Mouse (Mus musculus) midbrain, embryonic 14.5 days (tissue): ENCODE measurements at regions not wholly inside any gene's neighbourhood (a gene's known extent, or its start where the extent isn't known, plus 50 kb on each side); places are given as distances from the start of the nearest gene placed in this dataset.

ENCODE experiments used
- ATAC-seq: fragments of 200-750 bp; cut with Nextera tagmentation; 2 replicates; pipeline ENCODE4 v1.8.0; 2017; ENCODE audit warnings: moderate number of reproducible peaks, moderate library complexity; ENCODE audit not compliant: low FRiP score, low TSS enrichment
- DNase-seq: peaks from one replicate; pipeline ENCODE4 v3.0.0-alpha.2; 2015
- H3K27ac ChIP-seq: fragments of 300-500 bp; sonication (generic); replicated peaks from 2 replicates; pipeline ENCODE4 v1.5.1; 2014; ENCODE audit warnings: mild to moderate bottlenecking, low read depth, low read length, moderate library complexity
- H3K27me3 ChIP-seq: fragments of 300-500 bp; sonication (generic); 2 replicates; pipeline ENCODE4 v1.6.1; 2014; ENCODE audit warnings: low read length, control low read depth, mixed read lengths; ENCODE audit not compliant: control insufficient read depth, insufficient read depth
- H3K36me3 ChIP-seq: fragments of 300-500 bp; sonication (generic); 2 replicates; pipeline ENCODE4 v1.6.1; 2014; ENCODE audit warnings: low read length, control low read depth; ENCODE audit not compliant: control insufficient read depth, insufficient read depth
- H3K4me1 ChIP-seq: fragments of 300-500 bp; sonication (generic); 2 replicates; pipeline ENCODE4 v1.6.1; 2014; ENCODE audit warnings: mild to moderate bottlenecking, antibody characterized with exemption, low read length, control low read depth; ENCODE audit not compliant: control insufficient read depth, insufficient read depth
- H3K4me2 ChIP-seq: fragments of 300-500 bp; sonication (generic); 2 replicates; pipeline ENCODE4 v1.6.1; 2014; ENCODE audit warnings: mild to moderate bottlenecking, low read length, moderate library complexity
- H3K4me3 ChIP-seq: fragments of 300-500 bp; sonication (generic); replicated peaks from 2 replicates; pipeline ENCODE4 v1.5.1; 2014; ENCODE audit warnings: low read depth, low read length
- H3K9ac ChIP-seq: fragments of 300-500 bp; sonication (generic); replicated peaks from 2 replicates; pipeline ENCODE4 v1.6.1; 2014; ENCODE audit warnings: mild to moderate bottlenecking, low read length, moderate library complexity
- H3K9me3 ChIP-seq: fragments of 300-500 bp; sonication (generic); 2 replicates; pipeline ENCODE4 v1.6.1; 2016; ENCODE audit warnings: low read length, control low read depth, mixed read lengths; ENCODE audit not compliant: control insufficient read depth
- WGBS: fragments of 180-500 bp; shearing (Covaris S2); extraction: QIAGEN DNeasy Blood & Tissue Kit; methylation state at CpG from one replicate; pipeline ENCODE4 v1.1.7; 2014; 5-methylcytosine and 5-hydroxymethylcytosine counted together

DNA sequence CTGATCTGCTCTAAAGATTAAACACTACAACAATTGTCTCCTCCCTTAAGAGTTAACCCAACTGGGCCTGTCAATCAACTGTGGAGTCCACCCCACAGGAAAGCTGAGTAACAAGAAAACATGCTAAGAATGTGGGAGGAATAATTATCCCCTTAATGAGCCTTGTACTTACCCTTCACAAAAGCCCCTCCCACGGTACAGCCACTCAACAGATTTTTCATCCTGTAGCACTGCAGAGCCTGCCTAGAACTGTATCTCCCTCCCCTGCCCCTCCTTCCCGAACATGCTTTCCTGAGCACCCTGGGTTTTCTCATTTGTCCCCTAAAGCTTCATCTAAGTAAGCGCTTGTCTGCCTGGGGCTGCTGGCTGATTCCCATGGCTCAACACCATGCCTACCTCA lies 113.5 kb upstream of the Usp24 start:
- Histone ChIP-seq H3K4me1 (peaks cover 6% of the 10 kb centered on the region; the same call in 1 of the 2 replicates), H3K4me3 (no peak overlapping the region), H3K9me3 (no peaks in the 10 kb centered on the region), H3K9ac (no peak overlapping the region), H3K4me2 (no peak overlapping the region), H3K27ac (no peak overlapping the region), H3K36me3 (no peaks in the 10 kb centered on the region), H3K27me3 (no peaks in the 10 kb centered on the region)
- DNase-seq, result no peak
- 39% methylated on average over 3 of the region's 3 CpGs for WGBS
- no peak for ATAC-seq

DNA sequence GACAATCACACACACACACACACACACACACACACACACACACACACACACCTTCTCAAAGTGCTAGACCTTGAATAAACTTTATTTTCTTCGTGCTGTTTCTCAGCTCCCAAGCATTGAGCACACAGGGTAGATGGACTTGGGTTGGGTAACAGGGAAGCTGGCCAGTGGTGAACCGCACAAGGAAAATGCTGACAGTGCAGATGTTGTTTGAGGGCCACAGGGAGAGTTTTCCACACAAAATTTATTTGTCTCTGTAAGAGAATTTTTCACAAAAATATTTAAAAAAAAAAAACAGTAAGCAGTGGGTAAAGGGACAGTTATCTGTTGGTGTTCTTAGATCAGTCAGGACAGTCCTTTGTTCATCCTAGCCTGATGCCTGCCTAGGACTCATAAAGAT lies 110.8 kb upstream of the Usp24 start:
- Histone ChIP-seq H3K9ac (no peak overlapping the region), H3K4me3 (no peak overlapping the region)

DNA sequence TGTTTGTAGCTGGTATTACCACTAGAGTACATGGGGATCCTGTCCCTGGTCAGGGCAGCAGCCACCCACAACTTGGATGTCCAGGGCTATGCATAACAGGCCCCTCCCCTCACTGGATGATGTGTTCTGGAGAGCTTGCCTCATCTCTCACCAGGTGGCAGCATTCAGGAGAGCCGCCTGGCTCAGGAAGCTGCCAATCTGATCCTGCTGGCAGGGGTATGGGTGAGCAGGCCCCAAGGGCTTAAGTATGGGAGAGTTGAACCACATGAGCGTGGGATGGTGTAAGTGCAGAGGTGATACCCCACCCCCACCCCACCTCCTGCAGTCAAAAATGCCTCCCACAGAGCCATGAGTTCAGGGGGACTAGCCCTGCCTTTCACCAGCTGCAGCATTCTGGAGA lies 110.0 kb upstream of the Usp24 start:
- H3K9me3 ChIP-seq, result no peaks in the 10 kb centered on the region
- no peak overlapping the region for H3K4me2 ChIP-seq
- ATAC-seq (0 out of 2 replicates have a peak, but pooled peaks have one; percentile 20), DNase-seq (no peak)
- no peaks in the 10 kb centered on the region for H3K27me3 ChIP-seq
- H3K27ac ChIP-seq, result no peak overlapping the region
- H3K36me3 ChIP-seq, result no peaks in the 10 kb centered on the region
- whole genome bisulfite sequencing, result 31% methylated on average over 2 of the region's 2 CpGs
- no peaks in the 10 kb centered on the region for H3K4me1 ChIP-seq
- no peak overlapping the region for H3K9ac ChIP-seq
- H3K4me3 ChIP-seq, result no peak overlapping the region

More for the DNA sequence above, 110.8 kb upstream of the Usp24 start:
- DNase-seq, result no peak
- ATAC-seq, result no peak
- WGBS, result 93% methylated on average over 2 of the region's 2 CpGs
- Histone ChIP-seq H3K9me3 (no peaks in the 10 kb centered on the region), H3K36me3 (no peaks in the 10 kb centered on the region), H3K27me3 (no peaks in the 10 kb centered on the region), H3K4me2 (no peak overlapping the region), H3K4me1 (no peaks in the 10 kb centered on the region), H3K27ac (no peak overlapping the region)

DNA sequence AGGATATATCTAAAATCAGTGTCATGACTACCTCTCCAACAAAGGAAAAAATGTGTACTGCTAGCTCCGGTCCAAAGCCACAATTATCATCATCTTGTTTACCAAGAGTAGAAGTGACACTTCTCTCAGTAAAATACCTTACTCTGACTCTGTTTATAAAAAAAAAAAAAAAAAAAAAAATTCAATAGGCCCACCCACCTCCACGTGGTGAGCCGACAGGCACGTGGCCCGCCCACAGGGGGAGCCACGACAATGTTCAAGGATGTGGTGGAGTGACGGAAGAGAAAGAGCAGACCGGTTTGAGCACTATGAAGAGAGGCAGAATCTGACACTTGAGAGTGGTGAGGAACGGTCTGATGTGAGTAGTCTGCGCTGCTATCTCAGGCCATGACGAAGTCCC lies 106.5 kb upstream of the Usp24 start:
- no peak for DNase-seq
- Histone ChIP-seq H3K4me1 (no peaks in the 10 kb centered on the region), H3K36me3 (no peaks in the 10 kb centered on the region), H3K4me2 (no peak overlapping the region), H3K9ac (no peak overlapping the region), H3K4me3 (no peak overlapping the region), H3K27ac (no peak overlapping the region), H3K9me3 (no peaks in the 10 kb centered on the region), H3K27me3 (no peaks in the 10 kb centered on the region)
- no peak for ATAC-seq
- WGBS, result 86% methylated on average over 11 of the region's 11 CpGs

DNA sequence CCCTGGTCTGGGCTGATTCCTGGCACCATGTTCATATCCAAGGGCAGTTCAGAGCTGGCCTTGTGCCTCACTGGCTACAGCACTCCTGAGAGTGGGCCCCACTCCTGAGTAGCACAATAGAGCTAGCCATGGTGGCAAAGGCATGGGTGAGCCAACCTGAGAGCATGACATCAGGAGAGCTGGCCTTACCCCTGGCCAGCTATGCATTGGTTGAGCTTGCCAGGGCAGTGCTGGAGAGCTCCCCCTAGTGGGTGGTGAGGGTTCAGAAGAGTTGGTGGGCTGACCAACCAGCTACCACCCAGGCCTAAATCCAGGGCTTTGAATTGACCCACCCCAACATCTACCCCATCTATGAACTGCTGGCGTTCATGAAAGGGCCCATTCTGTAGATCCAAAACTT lies 106.0 kb upstream of the Usp24 start:
- Histone ChIP-seq H3K9ac (no peak overlapping the region), H3K36me3 (no peaks in the 10 kb centered on the region), H3K9me3 (no peaks in the 10 kb centered on the region), H3K4me1 (no peaks in the 10 kb centered on the region), H3K27me3 (no peaks in the 10 kb centered on the region), H3K27ac (no peak overlapping the region), H3K4me2 (no peak overlapping the region), H3K4me3 (no peak overlapping the region)
- DNase-seq, result no peak
- no peak for ATAC-seq
- WGBS, result 97% methylated on average over 1 of the region's 1 CpGs

DNA sequence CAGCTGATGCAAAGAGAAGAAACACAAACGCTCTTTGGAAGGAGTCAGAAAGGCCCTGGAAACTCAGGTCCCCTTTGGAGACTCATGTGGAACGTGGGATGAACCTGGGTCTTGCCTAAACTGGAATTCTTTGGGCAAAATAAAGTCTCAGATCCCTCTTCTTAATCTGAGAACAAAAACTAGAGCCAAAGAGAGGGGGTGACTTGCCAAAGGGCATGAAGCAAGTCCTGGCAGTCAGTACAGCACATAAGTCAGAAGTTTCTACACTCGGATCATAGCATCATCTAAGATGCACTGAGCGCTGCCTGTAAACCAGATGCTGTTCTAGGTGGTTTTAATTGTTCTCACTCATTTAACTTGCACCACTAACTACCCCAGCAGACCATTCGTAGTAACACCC lies 101.8 kb upstream of the Usp24 start:
- no peak for DNase-seq
- H3K9ac ChIP-seq, result no peak overlapping the region
- H3K4me2 ChIP-seq, result no peak overlapping the region
- H3K36me3 ChIP-seq, result no peaks in the 10 kb centered on the region
- no peak for ATAC-seq
- no peaks in the 10 kb centered on the region for H3K9me3 ChIP-seq
- WGBS, result 80% methylated on average over 5 of the region's 5 CpGs
- H3K27ac ChIP-seq, result no peak overlapping the region
- H3K4me3 ChIP-seq, result no peak overlapping the region
- H3K27me3 ChIP-seq, result no peaks in the 10 kb centered on the region
- no peaks in the 10 kb centered on the region for H3K4me1 ChIP-seq

DNA sequence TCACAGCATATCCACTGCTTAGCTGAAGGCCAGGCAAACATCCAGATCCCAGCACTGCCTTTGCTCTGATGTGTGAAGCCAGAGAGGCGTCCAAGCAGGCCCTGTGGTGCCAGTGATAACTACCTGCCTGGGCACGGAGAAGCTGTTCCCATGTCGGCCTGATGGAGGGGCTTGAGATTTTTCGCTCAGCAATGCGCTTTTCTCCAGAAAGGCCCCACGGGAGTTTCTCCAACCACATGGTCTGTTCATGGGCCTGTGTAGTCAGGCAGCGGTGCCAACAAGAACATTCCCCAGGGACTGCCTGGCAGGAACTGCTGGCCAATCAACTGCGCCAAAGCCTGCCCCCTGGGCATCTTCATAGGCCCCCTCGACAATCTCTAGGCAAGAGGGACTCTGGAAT lies 95.4 kb upstream of the Usp24 start:
- H3K9me3 ChIP-seq, result no peaks in the 10 kb centered on the region
- H3K4me3 ChIP-seq, result no peak overlapping the region
- WGBS, result 74% methylated on average over 9 of the region's 9 CpGs
- no peak overlapping the region for H3K9ac ChIP-seq
- H3K27ac ChIP-seq, result no peak overlapping the region
- DNase-seq (peak; percentile 46), ATAC-seq (no peak)
- H3K27me3 ChIP-seq, result no peaks in the 10 kb centered on the region
- no peak overlapping the region for H3K4me2 ChIP-seq
- H3K4me1 ChIP-seq, result no peaks in the 10 kb centered on the region
- H3K36me3 ChIP-seq, result no peaks in the 10 kb centered on the region

DNA sequence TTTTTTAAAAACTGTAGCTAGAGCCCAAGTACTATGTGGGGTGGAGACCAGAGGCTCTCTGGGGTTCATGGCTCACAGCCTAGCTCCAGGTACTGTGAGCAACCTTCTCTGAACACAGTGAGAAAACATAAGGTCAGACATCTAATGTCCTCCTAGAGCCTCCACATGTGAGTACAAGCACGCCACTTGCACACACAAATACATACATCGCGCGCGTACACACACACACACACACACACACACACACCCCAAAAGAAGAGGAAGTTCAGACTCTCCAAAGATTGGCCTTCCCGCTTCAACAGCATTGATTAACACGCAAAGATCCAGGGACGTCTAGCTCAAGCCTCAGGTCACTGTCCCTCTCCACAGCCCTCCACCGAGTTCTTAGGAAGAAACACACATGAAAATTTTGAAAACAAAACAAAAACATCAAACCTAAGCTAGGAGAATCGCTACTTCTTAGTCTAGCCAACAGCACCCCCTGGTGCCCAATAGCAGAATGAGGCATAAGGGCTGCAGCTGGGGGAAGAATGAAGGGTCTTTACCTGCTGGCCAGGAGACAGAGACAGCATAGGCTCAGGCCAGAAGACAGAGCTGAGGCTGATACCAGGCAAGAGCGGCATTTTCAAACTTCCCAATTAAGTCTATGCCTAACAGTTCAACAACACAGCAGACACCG lies 90.7 kb upstream of the Usp24 start:
- WGBS, result 57% methylated on average over 12 of the region's 12 CpGs
- Histone ChIP-seq H3K27ac (no peak overlapping the region), H3K4me1 (no peaks in the 10 kb centered on the region), H3K4me2 (no peak overlapping the region), H3K9ac (no peak overlapping the region), H3K4me3 (no peak overlapping the region), H3K27me3 (no peaks in the 10 kb centered on the region), H3K36me3 (no peaks in the 10 kb centered on the region), H3K9me3 (0 out of 2 replicates have a peak, but pooled peaks cover 3% of the 10 kb centered on the region)
- DNase-seq (peak; percentile 90), ATAC-seq (no peak; the same call in 1 of the 2 replicates)

DNA sequence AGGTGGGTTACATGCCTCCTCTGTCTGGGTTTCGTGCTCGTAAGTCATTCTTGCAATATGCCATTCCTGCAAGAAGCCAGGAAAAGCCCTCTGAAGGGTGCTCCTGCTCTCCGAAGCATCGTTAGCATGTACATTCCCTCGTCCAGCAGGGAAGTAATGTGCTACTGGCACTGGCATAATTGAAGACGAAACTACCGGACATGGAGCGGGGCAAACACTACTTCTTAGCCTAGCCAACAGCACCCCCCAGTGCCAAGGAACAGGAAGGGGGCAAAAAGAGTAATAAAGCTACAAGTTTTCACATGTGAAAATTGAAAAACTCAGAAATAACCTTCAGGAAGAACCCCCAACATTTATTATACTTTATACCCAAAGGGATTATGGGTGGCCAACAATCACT lies 88.6 kb upstream of the Usp24 start:
- Histone ChIP-seq H3K9ac (no peak overlapping the region), H3K9me3 (0 out of 2 replicates have a peak, but pooled peaks cover 3% of the 10 kb centered on the region), H3K27ac (no peak overlapping the region), H3K4me3 (no peak overlapping the region), H3K27me3 (no peaks in the 10 kb centered on the region), H3K36me3 (no peaks in the 10 kb centered on the region), H3K4me2 (no peak overlapping the region), H3K4me1 (no peaks in the 10 kb centered on the region)
- DNase-seq (peak; percentile 27), ATAC-seq (no peak)
- WGBS, result 76% methylated on average over 8 of the region's 8 CpGs
